Mouse (Mus musculus) spleen, adult 2 months (tissue): ENCODE data around the gene Bap1.

Source experiments
- CTCF ChIP-seq: fragments of 200-500 bp; IDR thresholded peaks from 2 replicates; pipeline ENCODE4 v1.5.1; 2011; ENCODE audit warnings: mild to moderate bottlenecking, inconsistent platforms; ENCODE audit not compliant: insufficient read depth, insufficient read length, insufficient replicate concordance; ENCODE audit errors: extremely low read depth
- POLR2A ChIP-seq: fragments of 200-500 bp; IDR thresholded peaks from 2 replicates; pipeline ENCODE4 v1.6.1; 2011; ENCODE audit warnings: low read depth, low read length, inconsistent platforms

DNA sequence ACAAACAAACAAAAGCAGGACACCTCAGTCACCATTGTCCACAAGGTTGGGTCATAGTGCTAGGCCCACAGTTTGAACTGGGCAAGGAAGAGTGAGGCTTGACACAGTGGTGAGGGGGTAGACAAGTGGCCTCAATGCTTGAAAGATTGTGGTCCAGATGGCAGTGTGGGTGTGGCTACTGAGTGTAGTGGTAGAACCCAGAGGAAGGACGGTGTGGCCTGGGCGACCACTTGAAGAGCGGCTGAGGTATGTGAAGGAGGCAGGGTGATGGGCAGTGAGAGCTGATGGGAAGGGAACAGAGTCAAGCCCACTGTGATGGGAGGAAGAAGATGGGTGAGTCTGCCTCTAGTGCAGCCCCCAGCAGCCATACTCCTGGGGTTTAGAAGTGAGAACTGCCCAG, 36.6 kb upstream of the Bap1 start:
- TF ChIP-seq CTCF (no peak), POLR2A (no peak)
